Mouse (Mus musculus): ENCODE measurements around the gene Ildr2. TPM values are rescaled to one million over a fixed set of nuclear protein-coding genes. Genes with fewer than 3 reads are reported as not detected.

Gene Ildr2
- total and polyA plus RNA-seq, 3 experiments = not detected

DNA sequence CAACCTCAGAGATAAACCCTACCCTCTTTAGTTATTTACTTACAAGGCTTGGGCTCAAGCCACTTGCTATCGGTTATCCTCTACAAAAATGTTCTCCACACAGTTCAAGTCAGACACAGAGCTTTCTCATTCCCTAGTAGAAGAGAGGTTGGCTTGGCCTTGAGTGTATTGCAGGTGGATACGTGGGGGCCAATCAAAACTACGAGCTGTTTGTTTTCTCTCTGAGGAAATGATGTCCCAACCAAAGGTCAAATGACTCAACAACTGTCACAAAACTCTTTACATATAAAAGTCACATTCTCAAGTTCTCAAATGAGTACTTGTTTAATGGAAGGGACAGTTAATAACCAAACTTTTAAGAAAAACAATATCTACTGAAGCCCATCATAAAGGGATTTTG, 39.1 kb downstream of the Ildr2 start:
- no peaks in the 10 kb centered on the region for H3K9me3 ChIP-seq (replicated peaks; ENCODE audit: low read length)
- no peak overlapping the region for H3K4me3 ChIP-seq (replicated peaks in 1 of 3; ENCODE audit: low read depth in 2 of 3, low read length in 2 of 3, poor library complexity in 1 of 3)
- no peak overlapping the region for H3K4me2 ChIP-seq (ENCODE audit: insufficient read depth, low read depth, poor library complexity, severe bottlenecking)
- no peaks in the 10 kb centered on the region for H3K79me2 ChIP-seq (replicated peaks; ENCODE audit: control insufficient read depth, extremely low read depth, insufficient read depth, poor library complexity, severe bottlenecking)
- dilution Hi-C loops (cut with MboI; ENCODE audit: extremely low pct_ligation_motif_present, extremely low pct_unique_long_range_greater_than_20kb, low sequenced_read_pairs) (no loop called here), in situ Hi-C loops (cut with MboI; ENCODE audit: low pct_ligation_motif_present, low pct_unique_long_range_greater_than_20kb, low sequenced_read_pairs) (no loop called here)
- no peak overlapping the region for H3K9ac ChIP-seq (ENCODE audit: insufficient read depth, low read depth)
- no peak overlapping the region for H3K27ac ChIP-seq (ENCODE audit: insufficient read depth, low read depth)
- H3K36me3 ChIP-seq (replicated peaks in 1 of 2; ENCODE audit: control insufficient read depth in 1 of 2, insufficient read depth in 1 of 2, low read length in 1 of 2) = no peaks in the 10 kb centered on the region
- no peaks in the 10 kb centered on the region for H3K4me1 ChIP-seq (ENCODE audit: control insufficient read depth in 1 of 2, insufficient read depth in 2 of 2)
- no peak for DNase-seq (ENCODE audit: extremely low read depth)
- H3K27me3 ChIP-seq (replicated peaks) = peaks cover 15% of the 10 kb centered on the region
- no peak for TF ChIP-seq POLR2AphosphoS2 (IDR thresholded peaks at IDR 0.05; ENCODE audit: low read depth, low read length)
- TF ChIP-seq POLR2A (IDR thresholded peaks at IDR 0.05; ENCODE audit: low read depth, low read length) = no peak
- no peak for TF ChIP-seq KAT2A (IDR thresholded peaks at IDR 0.05; ENCODE audit: insufficient replicate concordance, low read length)
- no peak for TF ChIP-seq ETS1 (conservative IDR thresholded peaks at IDR 0.05; ENCODE audit: low read depth, low read length)
- no peak for TF ChIP-seq MYC (IDR thresholded peaks at IDR 0.05; ENCODE audit: low read depth, low read length)
- TF ChIP-seq NELFE (IDR thresholded peaks at IDR 0.05; ENCODE audit: low read depth, low read length) = no peak
- TF ChIP-seq JUN (IDR thresholded peaks at IDR 0.05; ENCODE audit: insufficient read depth, low read depth, low read length) = no peak
- TF ChIP-seq MEF2A (IDR thresholded peaks at IDR 0.05; ENCODE audit: borderline replicate concordance, low read depth, low read length) = no peak
- TF ChIP-seq NRF1 (IDR thresholded peaks at IDR 0.05; ENCODE audit: low read depth, low read length) = no peak
- no peak for TF ChIP-seq ZMIZ1 (IDR thresholded peaks at IDR 0.05; ENCODE audit: low read depth, low read length)
- TF ChIP-seq ZNF384 (IDR thresholded peaks at IDR 0.05; ENCODE audit: low read depth, low read length) = no peak
- no peak for TF ChIP-seq MAFK (IDR thresholded peaks at IDR 0.05; ENCODE audit: insufficient replicate concordance, low read length)
- no peak for TF ChIP-seq ZC3H11A (IDR thresholded peaks at IDR 0.05; ENCODE audit: low read depth, low read length)
- no peak for TF ChIP-seq USF2 (conservative IDR thresholded peaks at IDR 0.05; ENCODE audit: low read depth, low read length)
- no peak for TF ChIP-seq JUND (conservative IDR thresholded peaks at IDR 0.05; ENCODE audit: low read depth, low read length)
- TF ChIP-seq BHLHE40 (IDR thresholded peaks at IDR 0.05; ENCODE audit: low read depth, low read length) = no peak
- TF ChIP-seq MAX (IDR thresholded peaks at IDR 0.05; ENCODE audit: low read length) = no peak
- no peak for TF ChIP-seq PAX5 (IDR thresholded peaks at IDR 0.05; ENCODE audit: low read length)

DNA sequence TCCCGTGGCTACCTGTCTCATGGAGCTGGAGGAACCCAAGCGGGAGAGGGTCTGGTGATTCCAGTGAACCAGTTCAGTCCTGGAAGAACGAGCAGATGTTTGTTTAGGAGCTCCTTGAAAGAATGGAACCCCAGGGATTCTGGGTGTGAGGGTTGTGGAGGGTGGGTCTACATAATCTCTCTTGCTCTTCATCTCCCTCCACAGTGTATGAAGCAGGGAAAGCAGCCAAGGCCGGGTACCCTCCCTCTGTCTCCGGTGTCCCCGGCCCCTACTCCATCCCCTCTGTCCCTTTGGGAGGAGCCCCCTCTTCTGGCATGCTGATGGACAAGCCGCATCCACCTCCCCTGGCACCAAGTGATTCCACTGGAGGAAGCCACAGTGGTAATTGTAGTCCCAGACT, 41.6 kb downstream of the Ildr2 start:
- Histone ChIP-seq H3K79me2 (replicated peaks; ENCODE audit: control insufficient read depth, extremely low read depth, insufficient read depth, poor library complexity, severe bottlenecking) (no peaks in the 10 kb centered on the region), H3K9me3 (replicated peaks; ENCODE audit: low read length) (no peaks in the 10 kb centered on the region), H3K4me1 (ENCODE audit: control insufficient read depth in 1 of 2, insufficient read depth in 2 of 2) (no peaks in the 10 kb centered on the region), H3K4me3 (replicated peaks in 1 of 3; ENCODE audit: low read depth in 2 of 3, low read length in 2 of 3, poor library complexity in 1 of 3) (no peak overlapping the region), H3K27ac (ENCODE audit: insufficient read depth, low read depth) (no peak overlapping the region), H3K27me3 (replicated peaks) (peaks cover 14% of the 10 kb centered on the region), H3K36me3 (replicated peaks in 1 of 2; ENCODE audit: control insufficient read depth in 1 of 2, insufficient read depth in 1 of 2, low read length in 1 of 2) (no peaks in the 10 kb centered on the region), H3K9ac (ENCODE audit: insufficient read depth, low read depth) (no peak overlapping the region), H3K4me2 (ENCODE audit: insufficient read depth, low read depth, poor library complexity, severe bottlenecking) (no peak overlapping the region)
- dilution Hi-C loops (cut with MboI; ENCODE audit: extremely low pct_ligation_motif_present, extremely low pct_unique_long_range_greater_than_20kb, low sequenced_read_pairs) = no loop called here
- TF ChIP-seq NELFE (IDR thresholded peaks at IDR 0.05; ENCODE audit: low read depth, low read length) (no peak), EP300 (IDR thresholded peaks at IDR 0.05; ENCODE audit: low read length) (no peak), ETS1 (conservative IDR thresholded peaks at IDR 0.05; ENCODE audit: low read depth, low read length) (no peak), POLR2A (IDR thresholded peaks at IDR 0.05; ENCODE audit: low read depth, low read length) (no peak), MAZ (IDR thresholded peaks at IDR 0.05; ENCODE audit: low read depth, low read length) (no peak)
- in situ Hi-C loops (cut with MboI; ENCODE audit: low pct_ligation_motif_present, low pct_unique_long_range_greater_than_20kb, low sequenced_read_pairs) = no loop called here
- DNase-seq (ENCODE audit: extremely low read depth) = no peak

Data from CH12.LX (cell line).